Comparison of ENCODE assay signal across 13 mouse cellular contexts in the genomic region with DNA sequence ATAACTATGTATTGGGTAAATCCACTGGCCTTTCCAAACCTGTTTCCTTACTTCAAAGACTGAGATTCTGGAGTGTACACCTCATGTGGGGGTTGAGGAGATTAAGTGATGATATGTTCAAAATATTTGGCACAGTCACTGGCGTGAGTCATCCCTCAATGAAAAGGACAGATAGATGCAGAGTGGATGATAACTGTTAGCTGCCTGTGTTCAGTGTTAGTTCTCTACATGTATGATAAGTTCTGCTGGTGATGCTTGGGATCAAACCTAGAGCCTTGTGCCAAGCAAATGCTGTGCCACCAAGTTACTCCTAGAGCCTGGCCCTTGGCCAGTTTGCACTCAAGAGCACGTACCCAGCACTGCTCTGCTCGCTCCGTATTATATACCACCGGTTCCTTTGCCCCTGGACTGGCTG.
A peak's percentile ranks its signal among the peaks of the same experiment; 100 is the strongest.
DNase-seq lines count a peak whose midpoint lies in the region; ATAC-seq lines count a peak whose summit lies in the region.
"Had no signal": no experiment of that assay in that cellular context is flagged by ENCODE, and none has a peak within 500 bp of the region (broad histone marks: within the 10 kb centered on the region; RNA-seq: fewer than 3 reads in every experiment).

No protein-coding gene starts in this region.

- H3K4me1 ChIP-seq in lung, embryonic 16.5 days (replicated peaks; ENCODE audit: control insufficient read depth, insufficient read depth, low read length), result peaks cover 26% of the 10 kb centered on the region
- no peaks in the 10 kb centered on the region for H3K4me1 ChIP-seq in stomach, embryonic 16.5 days (ENCODE audit: control insufficient read depth, insufficient read depth, low read length)

- no peaks in the 10 kb centered on the region for H3K9me3 ChIP-seq in lung, embryonic 16.5 days (ENCODE audit: control insufficient read depth, low read length)
- no peaks in the 10 kb centered on the region for H3K9me3 ChIP-seq in stomach, embryonic 16.5 days (replicated peaks; ENCODE audit: control insufficient read depth, low read length)

- no peaks in the 10 kb centered on the region for H3K36me3 ChIP-seq in lung, embryonic 16.5 days (ENCODE audit: control insufficient read depth, insufficient read depth, low read length)
- no peaks in the 10 kb centered on the region for H3K36me3 ChIP-seq in stomach, embryonic 16.5 days (ENCODE audit: control insufficient read depth, insufficient read depth, low read length)

- no peak overlapping the region for H3K9ac ChIP-seq in lung, embryonic 16.5 days (ENCODE audit: low read length)
- no peak overlapping the region for H3K9ac ChIP-seq in stomach, embryonic 16.5 days (ENCODE audit: low read length)

- H3K27ac ChIP-seq in lung, embryonic 16.5 days (ENCODE audit: low read length), result peak overlapping the region; percentile 40; the same call in 1 of the 2 replicates
- H3K27ac ChIP-seq in stomach, embryonic 16.5 days (ENCODE audit: low read length), result no peak overlapping the region
- H3K27ac ChIP-seq: macrophage had no signal

- H3K4me3 ChIP-seq in lung, embryonic 16.5 days (ENCODE audit: low read length), result no peak overlapping the region
- H3K4me3 ChIP-seq in stomach, embryonic 16.5 days (replicated peaks; ENCODE audit: low read length), result no peak overlapping the region

- peak; percentile 76 for DNase-seq in heart, adult 11 months
- no peak for DNase-seq in heart, postnatal 36 days
- DNase-seq in lung, postnatal 14 days, result no peak
- peak; percentile 17 for DNase-seq in adrenal gland, postnatal 25 days
- no peak for DNase-seq in cerebellum, adult 9-10 months
- no peak for DNase-seq in embryo, embryonic 10.5 days (ENCODE audit: low spot score)
- DNase-seq: layer of hippocampus, postnatal 36 days; right cerebral cortex, postnatal 4 days; thymus, adult 2 months had no signal

- peak; percentile 57; the same call in 1 of the 2 replicates for ATAC-seq in lung, embryonic 16.5 days (ENCODE audit: low read depth)
- 0 out of 2 replicates have a peak, but pooled peaks have one; percentile 31 for ATAC-seq in stomach, embryonic 16.5 days (ENCODE audit: insufficient read depth, low FRiP score)

- H3K27me3 ChIP-seq in lung, embryonic 16.5 days (ENCODE audit: control insufficient read depth, insufficient read depth, low read depth, low read length), result no peaks in the 10 kb centered on the region
- H3K27me3 ChIP-seq in stomach, embryonic 16.5 days (ENCODE audit: control insufficient read depth, insufficient read depth, low read length), result no peaks in the 10 kb centered on the region

- H3K4me2 ChIP-seq in lung, embryonic 16.5 days (ENCODE audit: low read depth, low read length), result no peak overlapping the region
- no peak overlapping the region for H3K4me2 ChIP-seq in stomach, embryonic 16.5 days (ENCODE audit: low read depth, low read length)
- H3K4me2 ChIP-seq: liver, embryonic 11.5 days had no signal

- intact Hi-C loops in heart, postnatal 36 days (cut with DNase I), result no loop called here

- 38% methylated on average over 5 of the region's 5 CpGs for WGBS in lung, embryonic 16.5 days
- 87% methylated on average over 5 of the region's 5 CpGs for WGBS in stomach, embryonic 16.5 days

Comparison
In these comparisons a context has a peak if more than half of its experiments do, and no peak if none do; other contexts are left out.
1. DNase-seq: peak in heart, adult 11 months (single experiment) and adrenal gland, postnatal 25 days (single experiment); none in heart, postnatal 36 days (0 of 2), lung, postnatal 14 days (single experiment), cerebellum, adult 9-10 months (single experiment) and embryo, embryonic 10.5 days (single experiment).